Mouse (Mus musculus) kidney, embryonic 15.5 days (tissue): Measurements from ENCODE around the gene Kdm5c. TPM values are rescaled to one million over a fixed set of nuclear protein-coding genes. Genes with fewer than 3 reads are reported as not detected.
A peak's percentile ranks its signal among the peaks of the same experiment; 100 is the strongest.

Experiments
- ATAC-seq: fragments of 200-750 bp; cut with Nextera tagmentation; replicated peaks from 2 replicates; pipeline ENCODE4 v1.8.0; 2017; ENCODE audit warnings: moderate TSS enrichment; ENCODE audit not compliant: low FRiP score
- H3K27ac ChIP-seq: fragments of 300-500 bp; sonication (generic); 2 replicates; pipeline ENCODE4 v1.5.1; 2015; ENCODE audit warnings: mild to moderate bottlenecking, inconsistent platforms
- H3K27me3 ChIP-seq: fragments of 300-500 bp; sonication (generic); 2 replicates; pipeline ENCODE4 v1.6.1; 2015; ENCODE audit warnings: inconsistent platforms
- H3K36me3 ChIP-seq: fragments of 300-500 bp; sonication (generic); 2 replicates; pipeline ENCODE4 v1.6.1; 2015; ENCODE audit warnings: inconsistent platforms
- H3K4me1 ChIP-seq: fragments of 300-500 bp; sonication (generic); 2 replicates; pipeline ENCODE4 v1.6.1; 2015; ENCODE audit warnings: inconsistent platforms
- H3K4me2 ChIP-seq: fragments of 300-500 bp; sonication (generic); 2 replicates; pipeline ENCODE4 v1.6.1; 2015; ENCODE audit warnings: moderate library complexity, mild to moderate bottlenecking, inconsistent platforms
- H3K4me3 ChIP-seq: fragments of 300-500 bp; sonication (generic); replicated peaks from 2 replicates; pipeline ENCODE4 v1.5.1; 2015; ENCODE audit warnings: mild to moderate bottlenecking, inconsistent platforms
- H3K9ac ChIP-seq: fragments of 300-500 bp; sonication (generic); 2 replicates; pipeline ENCODE4 v1.6.1; 2015; ENCODE audit warnings: mild to moderate bottlenecking, inconsistent platforms
- H3K9me3 ChIP-seq: fragments of 300-500 bp; sonication (generic); replicated peaks from 2 replicates; pipeline ENCODE4 v1.6.1; 2016; ENCODE audit warnings: inconsistent platforms
- WGBS: fragments of 180-500 bp; shearing (Covaris S2); methylation state at CpG from one replicate; pipeline ENCODE4 v1.1.7; 2015; ENCODE audit warnings: mixed read lengths; 5-methylcytosine and 5-hydroxymethylcytosine counted together
- polyA plus RNA-seq: library from polyadenylated mRNA; unstranded; fragments of >200 nt; fragmentation: Nextera tagmentation; extraction: Ambion mirVana; gene quantifications from 2 replicates; pipeline ENCODE4 v1.2.1, GENCODE M21; 2015

The Kdm5c gene
- 43.4 and 44.0 TPM in 2 replicates for polyA plus RNA-seq

- peak; percentile 99 for ATAC-seq
- Histone ChIP-seq H3K4me2 (peak within 1 kb of the TSS; percentile 66), H3K9ac (peak within 1 kb of the TSS; percentile 94), H3K27ac (peak within 1 kb of the TSS; percentile 75), H3K27me3 (no peaks in the 10 kb centered on the region), H3K36me3 (peaks cover 16% of the 10 kb centered on the region), H3K4me1 (peaks cover 18% of the 10 kb centered on the region), H3K9me3 (no peaks in the 10 kb centered on the region), H3K4me3 (peak within 1 kb of the TSS; percentile 95)
- 1% methylated on average over 69 of the region's 69 CpGs for WGBS
Measured at GRCm38 (mm10) chrX:152232781-152233763, at the start of gene Kdm5c. Gene Kdm5c (plus strand): TSS chrX:152233020.

DNA sequence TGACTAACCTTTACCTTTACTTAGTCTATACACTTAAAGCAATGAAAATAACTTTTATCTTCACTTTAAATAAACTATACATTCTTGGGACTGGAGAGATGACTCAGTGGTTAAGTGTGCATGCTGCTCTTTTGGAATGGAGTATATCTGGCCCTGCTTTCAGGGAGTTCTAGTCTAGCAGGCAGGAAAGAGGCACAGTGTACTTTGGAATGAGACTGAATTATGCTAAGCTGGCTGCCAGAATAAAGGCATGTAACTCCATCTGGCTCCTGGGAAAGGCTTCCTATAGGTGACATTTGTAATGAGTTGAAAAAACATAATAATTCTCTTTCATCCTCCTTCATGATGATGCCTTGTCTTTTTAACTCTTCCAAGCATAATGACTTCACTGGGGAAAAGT, 45.7 kb upstream of the Kdm5c start:
- Histone ChIP-seq H3K4me3 (no peak overlapping the region), H3K9ac (no peak overlapping the region), H3K9me3 (no peaks in the 10 kb centered on the region), H3K4me1 (no peaks in the 10 kb centered on the region), H3K36me3 (no peaks in the 10 kb centered on the region), H3K27ac (no peak overlapping the region), H3K4me2 (no peak overlapping the region), H3K27me3 (peaks cover 66% of the 10 kb centered on the region)
- no peak for ATAC-seq

GRCm38 (mm10) chrX:152191266-152191665, 41.6 kb upstream of the Kdm5c start:
- Histone ChIP-seq H3K27ac (no peak overlapping the region), H3K9ac (no peak overlapping the region), H3K4me3 (no peak overlapping the region), H3K27me3 (peaks cover 89% of the 10 kb centered on the region), H3K36me3 (no peaks in the 10 kb centered on the region), H3K4me2 (no peak overlapping the region), H3K9me3 (no peaks in the 10 kb centered on the region), H3K4me1 (no peaks in the 10 kb centered on the region)
- no peak for ATAC-seq
- WGBS, result 76% methylated on average over 1 of the region's 1 CpGs

GRCm38 (mm10) chrX:152197814-152198648, 34.8 kb upstream of the Kdm5c start:
- H3K4me3 ChIP-seq, result no peak overlapping the region
- WGBS, result 76% methylated on average over 1 of the region's 1 CpGs
- ATAC-seq, result no peak

GRCm38 (mm10) chrX:152201737-152202421, 30.9 kb upstream of the Kdm5c start:
- peaks cover 87% of the 10 kb centered on the region for H3K27me3 ChIP-seq
- WGBS, result 29% methylated on average over 4 of the region's 4 CpGs
- H3K36me3 ChIP-seq, result no peaks in the 10 kb centered on the region
- no peak overlapping the region for H3K27ac ChIP-seq
- H3K4me1 ChIP-seq, result peaks cover 10% of the 10 kb centered on the region
- H3K4me3 ChIP-seq, result no peak overlapping the region
- H3K9me3 ChIP-seq, result no peaks in the 10 kb centered on the region
- H3K4me2 ChIP-seq, result no peak overlapping the region
- no peak overlapping the region for H3K9ac ChIP-seq
- ATAC-seq, result peak; percentile 58

More at GRCm38 (mm10) chrX:152197814-152198648, 34.8 kb upstream of the Kdm5c start:
- no peak overlapping the region for H3K27ac ChIP-seq
- H3K4me1 ChIP-seq, result peaks cover 10% of the 10 kb centered on the region
- H3K36me3 ChIP-seq, result no peaks in the 10 kb centered on the region
- peaks cover 91% of the 10 kb centered on the region for H3K27me3 ChIP-seq
- H3K4me2 ChIP-seq, result no peak overlapping the region
- no peaks in the 10 kb centered on the region for H3K9me3 ChIP-seq
- no peak overlapping the region for H3K9ac ChIP-seq

DNA sequence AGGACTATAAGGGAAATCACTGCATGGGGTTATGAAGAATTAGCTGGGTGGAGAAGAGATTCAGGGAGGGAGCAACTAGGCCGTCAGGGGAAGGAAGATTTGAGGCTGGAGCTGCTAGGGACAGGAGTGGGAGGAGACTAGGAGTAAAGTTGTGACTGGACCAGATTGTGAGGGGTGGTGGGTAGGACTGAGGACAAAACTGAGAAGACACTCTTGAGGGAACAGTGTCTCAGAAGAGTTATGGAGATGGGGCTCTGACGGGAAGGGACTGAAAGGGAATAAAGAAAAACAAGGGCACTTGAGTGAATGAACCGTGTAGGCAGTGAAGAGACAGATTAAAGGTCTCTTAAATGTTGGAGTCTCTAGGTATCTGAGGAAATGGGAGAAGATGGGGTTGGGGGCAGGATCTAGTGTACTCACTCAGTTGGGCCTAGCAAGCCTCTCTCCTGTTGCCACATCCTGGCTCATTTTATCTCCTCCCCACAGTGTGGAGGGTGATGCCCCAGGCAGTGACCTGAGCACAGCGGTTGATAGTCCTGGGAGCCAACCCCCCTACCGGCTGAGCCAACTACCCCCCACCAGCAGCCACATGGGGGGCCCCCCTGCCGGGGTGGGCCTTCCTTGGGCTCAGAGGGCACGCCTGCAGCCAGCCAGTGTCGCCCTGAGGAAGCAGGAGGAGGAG, 30.3 kb upstream of the Kdm5c start:
- H3K27me3 ChIP-seq, result peaks cover 87% of the 10 kb centered on the region
- 0 out of 2 replicates have a peak, but pooled peaks have one; percentile 15 for ATAC-seq
- no peaks in the 10 kb centered on the region for H3K9me3 ChIP-seq
- H3K4me2 ChIP-seq, result no peak overlapping the region
- H3K4me1 ChIP-seq, result peaks cover 10% of the 10 kb centered on the region
- no peaks in the 10 kb centered on the region for H3K36me3 ChIP-seq
- no peak overlapping the region for H3K9ac ChIP-seq
- H3K4me3 ChIP-seq, result no peak overlapping the region
- H3K27ac ChIP-seq, result no peak overlapping the region
- WGBS, result 30% methylated on average over 8 of the region's 8 CpGs

DNA sequence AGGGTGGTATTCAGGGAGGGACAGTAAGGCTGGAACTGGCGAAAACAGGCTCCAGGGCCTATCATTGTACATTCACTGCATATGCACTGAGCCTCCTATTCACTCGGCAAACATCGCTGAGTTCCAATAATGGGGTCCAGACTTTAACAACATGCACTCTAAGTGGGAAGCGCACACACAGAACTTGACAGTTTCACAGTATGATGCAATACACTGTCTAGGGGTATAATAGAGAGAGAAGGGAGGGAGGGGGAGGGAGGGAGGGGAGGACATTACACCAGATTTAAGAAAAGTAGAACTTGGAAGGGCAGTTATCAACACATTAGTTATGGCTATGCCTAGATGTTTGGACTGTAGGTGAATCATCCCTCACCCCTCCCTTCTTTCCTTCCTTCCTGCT, 29.6 kb upstream of the Kdm5c start:
- 77% methylated on average over 4 of the region's 4 CpGs for WGBS
- ATAC-seq, result no peak

GRCm38 (mm10) chrX:152205486-152205885, 27.3 kb upstream of the Kdm5c start:
- Histone ChIP-seq H3K4me3 (no peak overlapping the region), H3K36me3 (no peaks in the 10 kb centered on the region), H3K27me3 (peaks cover 81% of the 10 kb centered on the region), H3K9me3 (no peaks in the 10 kb centered on the region), H3K4me1 (peaks cover 10% of the 10 kb centered on the region), H3K4me2 (no peak overlapping the region), H3K9ac (no peak overlapping the region), H3K27ac (no peak overlapping the region)
- no peak for ATAC-seq
- 100% methylated on average over 1 of the region's 1 CpGs for WGBS

More for the DNA sequence above, 29.6 kb upstream of the Kdm5c start:
- H3K9me3 ChIP-seq, result no peaks in the 10 kb centered on the region
- peaks cover 84% of the 10 kb centered on the region for H3K27me3 ChIP-seq
- no peak overlapping the region for H3K9ac ChIP-seq
- no peak overlapping the region for H3K4me2 ChIP-seq
- no peak overlapping the region for H3K27ac ChIP-seq
- H3K4me3 ChIP-seq, result no peak overlapping the region
- H3K36me3 ChIP-seq, result no peaks in the 10 kb centered on the region
- peaks cover 10% of the 10 kb centered on the region for H3K4me1 ChIP-seq

DNA sequence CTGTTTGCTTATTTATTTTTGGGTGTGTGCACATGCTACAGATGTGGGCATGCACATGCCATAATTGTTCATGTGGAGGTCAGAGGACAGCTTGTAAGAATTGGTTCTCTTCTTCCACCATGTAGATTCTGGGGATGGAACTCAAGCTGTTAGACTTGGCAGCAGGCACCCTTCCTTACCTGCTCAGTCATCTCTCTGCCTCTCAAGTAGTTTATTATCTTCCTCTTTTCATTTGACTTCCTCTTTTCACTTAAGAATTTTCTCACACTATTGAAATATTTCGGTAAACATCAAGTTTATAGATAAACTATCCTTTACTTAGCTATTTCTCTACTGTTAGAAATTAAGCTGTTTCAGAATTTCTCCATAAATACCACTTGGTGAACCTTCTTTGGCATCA, 18.1 kb upstream of the Kdm5c start:
- no peak overlapping the region for H3K9ac ChIP-seq
- H3K36me3 ChIP-seq, result 0 out of 2 replicates have a peak, but pooled peaks cover 6% of the 10 kb centered on the region
- H3K27ac ChIP-seq, result no peak overlapping the region
- no peak overlapping the region for H3K4me2 ChIP-seq
- 87% methylated on average over 1 of the region's 1 CpGs for WGBS
- H3K4me3 ChIP-seq, result no peak overlapping the region
- H3K4me1 ChIP-seq, result no peaks in the 10 kb centered on the region
- ATAC-seq, result no peak
- no peaks in the 10 kb centered on the region for H3K9me3 ChIP-seq
- H3K27me3 ChIP-seq, result peaks cover 81% of the 10 kb centered on the region

DNA sequence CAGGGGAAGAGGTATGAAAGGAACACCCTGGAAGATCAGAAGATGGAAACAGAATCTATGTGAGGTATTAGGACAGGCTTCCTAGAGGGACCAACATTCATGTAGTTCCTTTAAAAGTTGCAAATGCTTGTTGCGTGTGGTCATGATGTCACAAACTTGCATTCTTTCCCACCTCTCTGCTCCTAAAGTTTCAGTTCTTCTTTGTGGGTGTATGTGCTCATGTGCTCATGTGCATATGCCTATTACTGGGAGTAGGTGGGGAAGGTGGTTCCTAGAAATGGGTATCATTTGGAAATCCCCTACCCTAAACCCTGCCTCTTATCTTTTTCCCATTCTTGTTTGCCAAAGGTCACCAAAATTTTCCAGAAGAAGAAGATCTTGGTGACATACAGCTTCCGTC, 14.3 kb upstream of the Kdm5c start:
- H3K36me3 ChIP-seq, result 0 out of 2 replicates have a peak, but pooled peaks cover 9% of the 10 kb centered on the region
- no peaks in the 10 kb centered on the region for H3K9me3 ChIP-seq
- WGBS, result 92% methylated on average over 2 of the region's 2 CpGs
- H3K4me1 ChIP-seq, result no peaks in the 10 kb centered on the region
- H3K4me3 ChIP-seq, result no peak overlapping the region
- ATAC-seq, result no peak
- H3K27me3 ChIP-seq, result peaks cover 81% of the 10 kb centered on the region
- no peak overlapping the region for H3K9ac ChIP-seq
- no peak overlapping the region for H3K27ac ChIP-seq
- no peak overlapping the region for H3K4me2 ChIP-seq

DNA sequence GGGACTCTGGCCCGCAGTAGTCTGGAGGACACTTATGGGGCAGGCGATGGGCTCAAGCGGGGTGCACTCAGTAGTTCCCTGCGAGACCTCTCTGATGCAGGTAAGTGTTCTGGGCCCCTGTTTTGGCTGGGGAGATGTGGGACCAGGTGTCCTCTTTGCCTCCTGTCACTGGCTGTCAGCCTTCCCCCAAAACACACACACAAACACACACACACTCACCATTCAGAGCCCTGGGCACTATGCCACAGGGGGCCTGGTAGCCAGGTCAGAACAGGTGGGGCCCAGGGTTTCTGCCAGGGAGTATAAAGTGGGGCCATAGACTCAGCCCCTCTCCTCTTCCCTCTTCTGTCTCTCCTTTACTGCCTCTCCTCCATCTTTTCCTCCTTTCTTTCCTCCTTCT, 11.1 kb upstream of the Kdm5c start:
- no peaks in the 10 kb centered on the region for H3K4me1 ChIP-seq
- H3K4me3 ChIP-seq, result no peak overlapping the region
- 0 out of 2 replicates have a peak, but pooled peaks cover 9% of the 10 kb centered on the region for H3K36me3 ChIP-seq
- H3K4me2 ChIP-seq, result no peak overlapping the region
- no peak overlapping the region for H3K9ac ChIP-seq
- H3K9me3 ChIP-seq, result no peaks in the 10 kb centered on the region
- H3K27me3 ChIP-seq, result peaks cover 82% of the 10 kb centered on the region
- 78% methylated on average over 4 of the region's 4 CpGs for WGBS
- no peak overlapping the region for H3K27ac ChIP-seq
- ATAC-seq, result no peak
